Mouse (Mus musculus) layer of hippocampus, postnatal 10 days (tissue): ENCODE results near the gene Scaf1. TPM values are rescaled to one million over a fixed set of nuclear protein-coding genes. Genes with fewer than 3 reads are reported as not detected.

ENCODE experiments used
- DNase-seq, 2 experiments: peaks; one replicate each; pipeline ENCODE4 v3.0.0; 2021; ENCODE audit warnings: low spot score in 2 of 2
- total RNA-seq, 2 experiments: library from RNA; stranded (reverse); gene quantifications; 2 replicates each; pipeline ENCODE4 v1.2.3; 2021

Gene Scaf1
- total RNA-seq, 2 experiments from 2014 or later, result 141 to 145 TPM

GRCm38 (mm10) chr7:45016761-45017160 lies 598 bp upstream of the Scaf1 start:
- DNase-seq, result no peak

GRCm38 (mm10) chr7:45015344-45015956 lies 713 bp downstream of the Scaf1 start:
- no peak for DNase-seq

DNA sequence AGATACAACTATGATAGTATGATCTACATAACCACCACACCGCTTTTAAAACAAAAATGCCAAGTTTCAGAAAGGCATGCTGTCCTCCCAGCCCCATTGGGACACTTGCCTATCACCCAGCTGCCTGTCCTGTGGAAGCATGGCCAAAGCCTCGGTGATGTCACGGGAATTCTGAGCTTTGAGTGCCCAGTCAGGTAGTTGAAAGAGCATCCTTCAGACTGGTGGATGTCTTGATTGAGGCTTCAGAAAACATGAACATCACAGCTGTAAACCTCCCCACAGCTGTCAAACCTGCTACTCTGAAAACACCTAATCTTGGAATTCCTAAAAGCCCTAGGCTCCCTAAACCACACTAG lies 2.1 kb downstream of the Scaf1 start:
- DNase-seq, result no peak

- no peak for DNase-seq
These were observed 2.6 kb downstream of the Scaf1 start for GRCm38 (mm10) chr7:45013366-45014095.

DNA sequence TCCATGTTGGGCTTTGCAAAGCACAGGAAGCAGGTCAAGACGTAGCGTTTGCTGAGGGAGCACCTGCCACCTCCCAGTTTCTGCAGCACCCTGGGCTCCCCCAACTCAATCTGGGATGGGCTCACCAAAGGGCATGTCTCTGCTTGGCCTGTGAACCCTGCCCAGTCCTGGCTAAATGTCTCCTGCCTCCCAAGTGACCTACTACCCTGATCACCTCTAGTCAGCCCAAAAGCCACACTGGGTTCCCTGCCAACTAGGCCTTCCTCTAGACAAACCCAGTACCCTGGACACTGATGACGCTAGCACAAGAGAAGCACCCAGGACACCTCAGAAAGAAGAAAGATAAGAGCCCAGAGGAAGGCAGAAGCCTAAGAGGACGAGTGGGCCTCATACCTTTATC lies 3.3 kb downstream of the Scaf1 start:
- DNase-seq, result no peak

DNA sequence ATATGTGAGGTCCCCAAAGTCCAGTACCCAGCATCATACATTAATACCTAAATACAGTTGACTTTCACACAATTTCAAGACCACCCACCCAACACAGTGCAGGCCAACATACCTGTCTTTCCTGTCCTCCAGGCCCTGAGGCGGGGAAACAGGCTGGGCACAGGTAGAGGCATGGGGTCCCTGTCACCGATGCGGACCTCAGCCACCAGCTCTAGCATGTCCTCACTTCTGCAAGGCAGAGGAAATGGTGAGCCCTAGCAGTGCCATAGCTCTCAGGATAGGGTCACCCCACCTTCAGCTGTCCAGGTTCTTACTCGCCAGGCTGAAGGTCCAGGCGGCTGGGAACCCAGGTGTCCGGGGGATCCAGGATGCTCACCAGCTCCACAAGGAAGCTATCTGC lies 4.2 kb downstream of the Scaf1 start:
- DNase-seq, result no peak

DNA sequence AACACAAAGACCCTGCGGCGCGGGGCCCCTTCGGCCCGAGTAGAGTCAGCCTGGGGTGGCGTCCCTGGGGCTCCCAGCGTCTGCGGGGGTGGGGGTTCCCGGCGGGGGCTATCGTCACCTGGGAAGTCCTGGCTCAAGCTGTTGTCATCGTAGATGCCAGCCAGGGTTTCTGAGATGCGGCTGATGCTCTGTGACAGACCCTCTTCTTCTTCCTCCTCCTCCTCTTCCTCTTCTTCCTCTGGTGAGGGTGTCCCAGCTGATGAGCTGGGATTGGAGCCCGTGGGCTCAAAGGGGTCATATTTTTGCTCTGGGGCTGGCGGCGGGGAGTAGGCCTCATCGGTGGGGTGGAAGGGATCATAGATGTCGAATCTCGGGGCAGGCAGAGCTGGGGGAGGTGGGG lies 7.8 kb downstream of the Scaf1 start:
- no peak for DNase-seq

GRCm38 (mm10) chr7:45007846-45008245 lies 8.3 kb downstream of the Scaf1 start:
- no peak for DNase-seq

DNA sequence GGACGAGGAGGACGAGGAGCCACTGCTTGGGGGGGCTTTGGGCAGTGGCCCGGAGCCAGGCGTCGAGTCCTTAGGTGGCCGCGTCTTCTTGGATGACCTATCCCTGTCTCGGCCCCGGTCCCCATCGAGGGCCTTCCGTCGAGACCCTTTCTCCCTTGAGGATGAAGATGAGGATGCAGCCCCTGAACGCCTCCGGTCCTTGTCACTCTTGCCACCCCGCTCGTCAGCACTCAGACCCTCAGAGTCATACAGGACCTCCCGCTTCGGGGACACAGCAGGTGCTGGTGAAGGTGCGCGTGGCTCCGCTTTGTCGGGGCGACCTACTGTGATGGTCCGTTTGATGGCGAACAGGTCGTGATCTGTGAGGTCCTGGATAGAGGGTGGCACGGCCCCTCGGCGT lies 9.0 kb downstream of the Scaf1 start:
- DNase-seq, result no peak

GRCm38 (mm10) chr7:45006503-45006902 lies 9.7 kb downstream of the Scaf1 start:
- DNase-seq, result no peak

GRCm38 (mm10) chr7:45005321-45005992 lies 10.7 kb downstream of the Scaf1 start:
- no peak for DNase-seq

- no peak for DNase-seq
These were observed 11.6 kb downstream of the Scaf1 start for GRCm38 (mm10) chr7:45004546-45004945.

- DNase-seq, result no peak
These were observed 13.7 kb downstream of the Scaf1 start for GRCm38 (mm10) chr7:45002440-45002839.

DNA sequence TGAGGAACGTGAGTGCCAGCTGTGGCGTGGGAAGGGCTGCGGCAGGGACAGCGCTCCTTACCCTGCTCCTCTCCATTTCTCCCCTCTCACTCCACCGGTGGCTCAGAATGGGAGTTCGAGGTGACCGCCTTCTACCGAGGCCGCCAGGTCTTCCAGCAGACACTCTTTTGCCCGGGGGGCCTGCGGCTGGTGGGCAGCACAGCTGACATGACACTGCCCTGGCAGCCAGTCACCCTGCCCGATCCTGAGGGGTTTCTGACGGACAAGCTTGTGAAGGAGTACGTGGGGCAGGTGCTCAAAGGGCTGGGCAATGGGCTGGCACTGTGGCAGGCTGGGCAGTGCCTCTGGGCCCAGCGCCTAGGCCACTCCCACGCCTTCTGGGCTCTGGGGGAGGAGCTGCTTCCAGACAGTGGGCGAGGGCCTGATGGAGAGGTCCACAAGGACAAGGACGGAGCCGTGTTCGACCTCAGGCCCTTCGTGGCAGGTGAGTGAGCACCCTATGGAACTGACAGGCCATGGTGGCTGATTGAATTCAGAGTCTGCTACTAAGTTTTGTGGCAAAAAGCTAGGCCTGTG lies 15.5 kb downstream of the Scaf1 start:
- no peak for DNase-seq

DNA sequence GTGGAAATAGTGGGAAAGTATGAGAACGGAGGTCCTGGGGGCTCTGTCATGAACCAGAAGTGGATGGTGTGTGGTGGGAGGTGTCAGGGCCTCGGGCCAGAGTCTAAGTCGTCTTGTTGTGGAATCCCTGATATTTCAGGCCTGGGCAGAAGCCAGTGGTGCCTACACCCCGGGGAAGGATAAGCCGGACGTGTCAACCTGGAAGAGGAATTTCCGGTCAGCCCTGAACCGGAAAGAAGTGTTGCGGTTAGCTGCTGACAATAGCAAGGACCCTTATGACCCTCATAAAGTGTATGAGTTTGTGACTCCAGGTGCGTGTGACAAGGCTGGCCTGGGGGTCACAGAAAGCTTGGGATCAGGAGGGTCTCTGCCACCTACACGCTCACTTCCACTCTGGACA lies 16.4 kb downstream of the Scaf1 start:
- DNase-seq, result no peak

- DNase-seq, result peak; percentile 38 to 47
These were observed 17.6 kb downstream of the Scaf1 start, which contains the start of gene Bcl2l12 for GRCm38 (mm10) chr7:44998501-44998955. Gene Bcl2l12, minus strand, starts transcription at chr7:44998712.

GRCm38 (mm10) chr7:44997940-44998428 lies 18.2 kb downstream of the Scaf1 start:
- no peak for DNase-seq

GRCm38 (mm10) chr7:44997231-44997939 lies 18.8 kb downstream of the Scaf1 start, which contains the start of gene Irf3:
Gene Irf3, plus strand, starts transcription at chr7:44997648.
- DNase-seq, result peak; percentile 95 to 96

- no peak for DNase-seq
These were observed 19.5 kb downstream of the Scaf1 start for GRCm38 (mm10) chr7:44996672-44997071.

DNA sequence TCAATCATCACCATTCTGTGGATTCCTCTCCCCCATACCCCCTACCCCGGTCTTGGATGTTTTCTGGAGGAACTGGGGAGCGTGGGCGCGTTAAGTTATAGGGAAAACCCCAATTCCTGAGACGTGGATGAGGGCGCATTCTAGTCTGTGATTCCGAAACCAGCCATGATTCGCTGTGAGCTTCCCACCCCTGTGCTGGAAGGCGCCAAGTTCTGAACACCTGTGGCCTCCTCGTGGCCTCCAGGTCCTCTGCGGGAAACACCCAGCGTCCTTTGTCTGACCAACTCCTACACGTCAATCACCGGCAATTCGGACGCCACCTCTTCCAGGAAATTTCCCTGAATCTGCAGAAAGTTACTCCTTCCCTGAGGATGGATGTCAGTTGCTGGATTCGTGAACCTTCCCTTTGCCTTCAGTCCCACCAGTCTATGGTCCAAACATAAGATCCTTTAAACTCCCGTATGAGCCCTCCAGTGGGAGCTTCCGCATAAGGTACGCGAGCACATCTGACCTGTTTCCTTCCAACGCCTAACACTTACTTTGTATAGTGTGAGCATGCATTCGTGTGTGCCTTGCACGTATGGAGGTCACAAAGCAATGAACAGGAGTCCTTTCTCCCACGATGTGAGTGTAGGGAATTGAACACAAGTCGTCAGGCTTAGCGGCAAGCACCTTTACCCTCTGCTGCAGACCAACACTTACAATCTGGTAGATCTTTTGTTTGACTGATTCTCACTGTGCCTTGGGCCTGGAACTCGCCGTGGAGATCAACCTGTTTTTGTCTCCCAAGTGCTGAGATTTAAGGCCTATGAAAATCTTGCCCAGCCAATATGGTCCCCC lies 29.1 kb downstream of the Scaf1 start:
- no peak for DNase-seq
